Mouse (Mus musculus) stomach, postnatal 0 days (tissue): ENCODE data around the gene Pogk. TPM values are rescaled to one million over a fixed set of nuclear protein-coding genes. Genes with fewer than 3 reads are reported as not detected.

Experiments
- ATAC-seq: fragments of 200-750 bp; cut with Nextera tagmentation; 2 replicates; pipeline ENCODE4 v1.8.0; 2017; ENCODE audit not compliant: low FRiP score, low TSS enrichment
- DNase-seq: peaks from one replicate; pipeline ENCODE4 v3.0.0-alpha.2; 2016; ENCODE audit warnings: low spot score
- H3K27ac ChIP-seq: fragments of 300-500 bp; sonication (generic); replicated peaks from 2 replicates; pipeline ENCODE4 v1.5.1; 2014; ENCODE audit warnings: mild to moderate bottlenecking, control low read depth
- H3K27me3 ChIP-seq: fragments of 300-500 bp; sonication (generic); 2 replicates; pipeline ENCODE4 v1.6.1; 2014; ENCODE audit warnings: low read length; ENCODE audit not compliant: control insufficient read depth, insufficient read depth
- H3K36me3 ChIP-seq: fragments of 300-500 bp; sonication (generic); 2 replicates; pipeline ENCODE4 v1.6.1; 2014; ENCODE audit warnings: low read length, mixed read lengths; ENCODE audit not compliant: control insufficient read depth, insufficient read depth
- H3K4me1 ChIP-seq: fragments of 300-500 bp; sonication (generic); replicated peaks from 2 replicates; pipeline ENCODE4 v1.6.1; 2014; ENCODE audit warnings: antibody characterized with exemption; ENCODE audit not compliant: control insufficient read depth, insufficient read depth
- H3K4me2 ChIP-seq: fragments of 300-500 bp; sonication (generic); replicated peaks from 2 replicates; pipeline ENCODE4 v1.6.1; 2014; ENCODE audit warnings: low read depth, mild to moderate bottlenecking, control low read depth, moderate library complexity
- H3K4me3 ChIP-seq: fragments of 300-500 bp; sonication (generic); 2 replicates; pipeline ENCODE4 v1.5.1; 2014; ENCODE audit warnings: low read depth, low read length, control low read depth
- H3K9ac ChIP-seq: fragments of 300-500 bp; sonication (generic); 2 replicates; pipeline ENCODE4 v1.6.1; 2014; ENCODE audit warnings: mild to moderate bottlenecking, low read length, control low read depth, mixed read lengths
- H3K9me3 ChIP-seq: fragments of 300-500 bp; sonication (generic); 2 replicates; pipeline ENCODE4 v1.6.1; 2016; ENCODE audit warnings: low read length; ENCODE audit not compliant: control insufficient read depth
- CTCF ChIP-seq: IDR thresholded peaks from 2 replicates; pipeline ENCODE4 v1.5.1; 2016; ENCODE audit warnings: antibody characterized with exemption, low read depth, mild to moderate bottlenecking, moderate library complexity
- EP300 ChIP-seq: optimal IDR thresholded peaks from 2 replicates; pipeline ENCODE3; 2016; ENCODE audit warnings: antibody characterized with exemption
- WGBS: fragments of 180-500 bp; shearing (Covaris S2); extraction: QIAGEN DNeasy Blood & Tissue Kit; methylation state at CpG from one replicate; pipeline ENCODE4 v1.1.7; 2014; 5-methylcytosine and 5-hydroxymethylcytosine counted together
- polyA plus RNA-seq: library from polyadenylated mRNA; unstranded; fragments of >200 nt; fragmentation: Nextera tagmentation; extraction: Ambion mirVana; gene quantifications from 2 replicates; pipeline ENCODE4 v1.2.1, GENCODE M21; 2015

Gene Pogk
- polyA plus RNA-seq, 1 experiment from 2014 or later: 4.1 TPM

DNA sequence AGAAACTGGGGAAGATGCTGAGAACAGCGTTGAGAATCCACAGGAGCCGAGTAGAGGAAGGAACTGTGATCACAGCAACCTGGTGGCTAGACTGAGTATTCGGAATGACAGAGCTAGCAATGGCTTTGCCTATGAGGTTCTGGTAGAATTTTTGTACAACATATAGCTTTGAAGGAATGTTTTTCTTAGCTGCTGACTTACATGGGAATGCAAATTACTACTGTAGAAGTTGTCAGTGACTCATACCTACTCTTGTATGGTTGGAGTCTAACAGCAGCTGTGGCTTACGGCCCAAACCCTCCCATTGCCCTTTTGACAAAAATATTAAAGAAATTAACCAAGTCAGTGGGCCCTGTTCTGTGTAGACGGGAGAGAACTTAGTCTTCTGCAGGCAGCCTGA, 14.0 kb downstream of the Pogk start:
- DNase-seq (no peak), ATAC-seq (no peak)
- Histone ChIP-seq H3K4me3 (no peak overlapping the region), H3K27ac (no peak overlapping the region), H3K4me2 (no peak overlapping the region), H3K9ac (no peak overlapping the region), H3K36me3 (peaks cover 31% of the 10 kb centered on the region), H3K4me1 (no peaks in the 10 kb centered on the region), H3K9me3 (no peaks in the 10 kb centered on the region), H3K27me3 (no peaks in the 10 kb centered on the region)
- WGBS: 82% methylated on average over 5 of the region's 5 CpGs
- TF ChIP-seq EP300 (no peak), CTCF (no peak)

DNA sequence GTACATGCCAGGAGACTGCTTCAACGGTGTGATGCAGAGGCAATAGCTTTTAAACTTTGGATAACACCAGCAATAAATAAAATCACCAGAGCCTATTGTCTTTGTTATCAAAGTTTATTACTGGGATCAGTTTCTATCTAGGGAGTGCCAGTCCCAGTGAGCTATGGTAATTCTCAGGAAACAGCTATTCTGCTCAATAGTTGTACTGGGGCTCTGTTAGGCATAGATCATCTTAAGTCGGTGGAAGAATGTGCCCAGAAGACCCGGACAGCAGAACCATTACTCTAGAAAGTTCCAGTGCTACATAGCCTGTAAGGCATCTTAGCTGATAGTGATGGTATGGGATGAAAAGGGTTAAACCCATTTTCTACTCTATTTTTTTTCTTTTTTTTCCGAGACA, 14.9 kb downstream of the Pogk start:
- no peak overlapping the region for H3K4me3 ChIP-seq
- H3K36me3 ChIP-seq: peaks cover 32% of the 10 kb centered on the region
- no peak for ATAC-seq
- H3K4me1 ChIP-seq: no peaks in the 10 kb centered on the region
- H3K9me3 ChIP-seq: no peaks in the 10 kb centered on the region
- H3K9ac ChIP-seq: no peak overlapping the region
- 55% methylated on average over 4 of the region's 4 CpGs for whole genome bisulfite sequencing
- H3K27me3 ChIP-seq: no peaks in the 10 kb centered on the region
- TF ChIP-seq CTCF: no peak
- no peak for TF ChIP-seq EP300
- no peak overlapping the region for H3K4me2 ChIP-seq
- DNase-seq: no peak
- H3K27ac ChIP-seq: no peak overlapping the region

DNA sequence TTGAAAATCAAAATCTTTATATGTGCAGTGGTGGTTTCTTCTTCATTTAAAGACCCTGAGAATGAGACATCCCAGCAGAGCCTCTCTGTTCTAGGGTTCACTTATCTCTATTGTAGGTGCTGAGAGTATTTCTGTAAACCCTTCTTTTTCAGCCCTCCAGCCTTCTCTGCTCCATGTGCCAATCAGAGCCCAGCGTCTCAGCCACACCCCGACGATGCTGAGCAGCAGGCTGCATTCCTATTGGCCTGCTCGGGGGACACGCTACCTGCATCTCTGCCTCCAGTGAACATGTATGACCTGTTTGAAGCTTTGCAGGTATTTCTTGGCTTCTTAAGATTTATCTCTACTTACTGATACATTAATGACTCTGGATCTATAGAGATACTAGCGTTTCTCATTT, 18.0 kb downstream of the Pogk start:
- Histone ChIP-seq H3K4me3 (no peak overlapping the region), H3K4me2 (no peak overlapping the region), H3K9ac (no peak overlapping the region), H3K9me3 (no peaks in the 10 kb centered on the region), H3K36me3 (peaks cover 26% of the 10 kb centered on the region; the same call in 1 of the 2 replicates), H3K27ac (no peak overlapping the region), H3K27me3 (no peaks in the 10 kb centered on the region), H3K4me1 (no peaks in the 10 kb centered on the region)
- WGBS: 88% methylated on average over 6 of the region's 6 CpGs
- no peak for TF ChIP-seq CTCF
- no peak for TF ChIP-seq EP300
- no peak for DNase-seq
- ATAC-seq: no peak

DNA sequence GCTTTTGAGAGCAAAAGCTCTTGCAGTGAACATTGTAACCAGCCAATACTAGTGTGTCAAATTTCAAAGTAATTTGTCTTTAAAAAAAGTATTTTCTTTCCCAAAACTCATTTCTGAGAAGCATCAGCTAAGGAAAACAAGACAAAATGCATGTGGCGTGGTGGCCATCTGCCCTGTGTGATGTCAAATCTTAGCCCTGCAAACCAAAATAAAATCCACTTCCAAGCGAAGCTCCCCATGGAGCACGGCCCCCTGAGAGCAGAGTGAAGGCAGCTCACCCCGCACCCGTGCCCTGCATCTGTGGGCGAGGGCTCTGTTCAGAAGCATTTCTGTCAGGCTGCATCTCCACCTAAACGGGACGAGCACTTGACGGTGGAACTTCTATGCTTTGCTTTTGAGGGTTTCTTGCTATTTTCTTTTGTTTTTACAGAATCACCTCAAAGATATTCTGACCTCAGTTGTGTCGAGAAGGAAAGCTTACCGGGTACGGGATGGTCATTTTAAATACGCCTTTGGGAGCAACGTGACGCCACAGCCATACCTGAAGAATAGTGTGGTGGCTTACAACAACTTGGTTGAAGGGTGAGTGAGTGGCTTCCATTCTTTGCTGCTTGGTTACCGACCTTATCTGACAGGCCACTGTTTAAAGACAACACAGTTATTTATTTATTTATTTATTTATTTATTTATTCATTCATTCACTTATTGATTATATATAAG, 20.1 kb downstream of the Pogk start:
- Histone ChIP-seq H3K4me1 (no peaks in the 10 kb centered on the region), H3K4me2 (no peak overlapping the region), H3K9ac (no peak overlapping the region), H3K36me3 (peaks cover 38% of the 10 kb centered on the region), H3K27me3 (no peaks in the 10 kb centered on the region), H3K4me3 (no peak overlapping the region), H3K27ac (no peak overlapping the region), H3K9me3 (no peaks in the 10 kb centered on the region)
- no peak for ATAC-seq
- no peak for TF ChIP-seq CTCF
- TF ChIP-seq EP300: no peak
- DNase-seq: no peak
- 92% methylated on average over 16 of the region's 16 CpGs for WGBS

DNA sequence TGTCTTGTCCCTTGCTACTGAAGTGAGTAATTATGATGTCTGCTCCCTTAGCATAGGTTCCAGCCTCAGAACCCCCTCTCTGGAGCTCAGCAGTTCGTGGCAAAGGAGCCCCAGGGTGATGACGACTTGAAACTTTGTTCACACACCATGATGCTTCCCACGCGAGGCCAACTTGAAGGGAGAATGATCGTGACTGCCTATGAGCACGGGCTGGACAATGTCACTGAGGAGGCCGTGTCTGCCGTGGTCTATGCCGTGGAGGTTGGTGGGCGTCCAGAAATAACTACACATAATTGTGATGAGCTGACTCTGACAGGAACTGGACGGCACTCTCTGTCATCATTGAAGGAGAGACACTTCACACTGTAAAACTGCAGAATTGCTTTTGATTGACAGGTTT, 21.2 kb downstream of the Pogk start:
- Histone ChIP-seq H3K27me3 (no peaks in the 10 kb centered on the region), H3K9me3 (no peaks in the 10 kb centered on the region), H3K36me3 (peaks cover 38% of the 10 kb centered on the region), H3K4me3 (no peak overlapping the region), H3K4me1 (no peaks in the 10 kb centered on the region), H3K9ac (no peak overlapping the region), H3K27ac (no peak overlapping the region), H3K4me2 (no peak overlapping the region)
- ATAC-seq: no peak
- no peak for TF ChIP-seq EP300
- TF ChIP-seq CTCF: no peak
- 89% methylated on average over 11 of the region's 11 CpGs for WGBS
- no peak for DNase-seq

DNA sequence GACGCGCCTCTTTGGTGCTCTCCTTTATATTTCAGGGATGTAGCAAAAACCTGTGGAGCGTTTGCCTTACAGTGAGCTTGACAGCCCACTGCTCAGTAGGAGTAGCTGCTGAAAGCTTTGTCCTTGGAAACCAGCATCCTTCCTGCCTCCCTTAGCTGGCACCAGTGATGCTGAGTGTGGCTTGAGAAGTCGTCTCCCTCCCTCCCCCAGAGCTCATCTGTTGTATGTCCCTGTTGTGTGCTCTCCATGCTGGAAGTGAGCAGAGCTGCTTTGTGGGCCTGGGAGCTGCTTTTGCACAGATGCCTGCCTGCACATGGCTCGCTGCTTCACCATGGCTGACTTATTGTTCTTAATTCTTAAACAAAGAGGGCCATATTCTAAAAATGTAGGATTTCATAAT, 24.2 kb downstream of the Pogk start:
- ATAC-seq (no peak), DNase-seq (no peak)
- WGBS: 90% methylated on average over 5 of the region's 5 CpGs
- no peak for TF ChIP-seq EP300
- no peak for TF ChIP-seq CTCF
- peaks cover 6% of the 10 kb centered on the region for H3K4me1 ChIP-seq
- no peak overlapping the region for H3K4me3 ChIP-seq
- H3K27me3 ChIP-seq: no peaks in the 10 kb centered on the region
- H3K9me3 ChIP-seq: no peaks in the 10 kb centered on the region
- H3K9ac ChIP-seq: no peak overlapping the region
- peaks cover 29% of the 10 kb centered on the region for H3K36me3 ChIP-seq
- no peak overlapping the region for H3K27ac ChIP-seq
- H3K4me2 ChIP-seq: no peak overlapping the region
